Mouse (Mus musculus) embryonic facial prominence, embryonic 13.5 days (tissue): ENCODE measurements around the gene Fbll1. TPM values are rescaled to one million over a fixed set of nuclear protein-coding genes. Genes with fewer than 3 reads are reported as not detected.
A peak's percentile ranks its signal among the peaks of the same experiment; 100 is the strongest.

Experiments used
- ATAC-seq: fragments of 200-750 bp; cut with Nextera tagmentation; 2 replicates; pipeline ENCODE4 v1.8.0; 2017; ENCODE audit warnings: low read depth; ENCODE audit not compliant: insufficient number of reproducible peaks, insufficient read depth, low FRiP score, low TSS enrichment
- H3K27ac ChIP-seq: fragments of 300-500 bp; sonication (generic); 2 replicates; pipeline ENCODE4 v1.5.1; 2015; ENCODE audit warnings: moderate library complexity, mild to moderate bottlenecking, inconsistent platforms
- H3K27me3 ChIP-seq: fragments of 300-500 bp; sonication (generic); 2 replicates; pipeline ENCODE4 v1.6.1; 2015; ENCODE audit warnings: mild to moderate bottlenecking, inconsistent platforms
- H3K36me3 ChIP-seq: fragments of 300-500 bp; sonication (generic); 2 replicates; pipeline ENCODE4 v1.6.1; 2015; ENCODE audit warnings: mild to moderate bottlenecking, inconsistent platforms
- H3K4me1 ChIP-seq: fragments of 300-500 bp; sonication (generic); 2 replicates; pipeline ENCODE4 v1.6.1; 2015; ENCODE audit warnings: inconsistent platforms
- H3K4me2 ChIP-seq: fragments of 300-500 bp; sonication (generic); 2 replicates; pipeline ENCODE4 v1.6.1; 2015; ENCODE audit warnings: moderate library complexity, mild to moderate bottlenecking, inconsistent platforms
- H3K4me3 ChIP-seq: fragments of 300-500 bp; sonication (generic); 2 replicates; pipeline ENCODE4 v1.5.1; 2015; ENCODE audit warnings: mild to moderate bottlenecking, inconsistent platforms
- H3K9ac ChIP-seq: fragments of 300-500 bp; sonication (generic); 2 replicates; pipeline ENCODE4 v1.6.1; 2015; ENCODE audit warnings: mild to moderate bottlenecking, inconsistent platforms
- H3K9me3 ChIP-seq: fragments of 300-500 bp; sonication (generic); 2 replicates; pipeline ENCODE4 v1.6.1; 2016; ENCODE audit warnings: inconsistent platforms
- WGBS: fragments of 180-500 bp; shearing (Covaris S2); methylation state at CpG from one replicate; pipeline ENCODE4 v1.1.7; 2015; ENCODE audit warnings: mixed read lengths; 5-methylcytosine and 5-hydroxymethylcytosine counted together
- microRNA counts: library from miRNA; unstranded; fragments of <30 nt; microRNA quantifications from one replicate; lab custom pipeline; 2016
- microRNA-seq: library from miRNA; unstranded; fragments of <30 nt; microRNA quantifications from one replicate; pipeline ENCODE4, GENCODE M21; 2016
- polyA plus RNA-seq: library from polyadenylated mRNA; unstranded; fragments of >200 nt; fragmentation: Nextera tagmentation; extraction: Ambion mirVana; gene quantifications from 2 replicates; pipeline ENCODE4 v1.2.1, GENCODE M21; 2015

Fbll1 gene
- polyA plus RNA-seq, 1 experiment from 2014 or later = 0.22 TPM

DNA sequence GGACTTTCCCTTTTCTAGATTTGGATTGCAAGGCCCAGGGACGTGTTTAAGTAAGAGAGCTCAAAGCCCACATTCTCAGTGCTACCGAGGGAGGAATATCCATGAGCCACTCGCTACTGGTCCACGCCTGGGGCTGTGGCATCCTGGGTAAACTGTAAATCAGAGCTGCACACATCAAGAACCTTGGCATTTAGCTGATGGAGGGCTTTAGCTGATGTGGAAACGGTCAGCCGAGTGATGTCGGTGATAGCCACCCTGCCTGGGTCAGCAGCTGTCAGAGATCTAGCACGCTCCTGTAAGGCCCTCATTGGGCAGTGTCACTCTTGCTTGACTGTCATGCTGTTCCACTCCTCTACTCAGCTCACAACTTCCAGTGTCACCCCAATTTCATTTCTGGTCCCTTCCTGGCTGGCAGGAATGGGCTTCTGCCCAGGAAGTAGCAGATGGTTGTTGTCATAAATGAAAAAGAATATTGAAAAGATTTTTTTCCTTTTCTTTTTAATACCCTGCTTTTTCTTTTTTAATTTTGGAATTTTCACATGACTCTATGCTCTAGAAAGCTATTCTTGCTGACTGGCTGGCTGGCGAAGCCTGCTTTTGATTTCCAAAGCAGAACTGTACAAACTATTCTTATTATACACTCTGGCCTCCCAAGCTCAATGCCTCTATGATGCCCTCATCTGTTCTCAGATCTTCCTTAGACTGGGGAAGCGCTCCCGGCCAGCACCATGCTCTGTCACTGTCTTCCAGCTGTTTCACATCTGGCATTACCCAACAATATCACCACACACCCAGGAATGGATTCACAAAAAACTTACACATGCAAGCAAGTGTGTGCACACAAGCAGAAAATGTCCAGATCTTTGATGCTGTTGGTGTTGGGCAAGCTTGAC is 42.0 kb downstream of the Fbll1 start:
- WGBS = 75% methylated on average over 11 of the region's 11 CpGs
- Histone ChIP-seq H3K4me1 (0 out of 2 replicates have a peak, but pooled peaks cover 7% of the 10 kb centered on the region), H3K36me3 (no peaks in the 10 kb centered on the region), H3K4me2 (no peak overlapping the region), H3K27ac (no peak overlapping the region), H3K9ac (no peak overlapping the region), H3K4me3 (no peak overlapping the region), H3K27me3 (no peaks in the 10 kb centered on the region), H3K9me3 (no peaks in the 10 kb centered on the region)
- no peak for ATAC-seq

DNA sequence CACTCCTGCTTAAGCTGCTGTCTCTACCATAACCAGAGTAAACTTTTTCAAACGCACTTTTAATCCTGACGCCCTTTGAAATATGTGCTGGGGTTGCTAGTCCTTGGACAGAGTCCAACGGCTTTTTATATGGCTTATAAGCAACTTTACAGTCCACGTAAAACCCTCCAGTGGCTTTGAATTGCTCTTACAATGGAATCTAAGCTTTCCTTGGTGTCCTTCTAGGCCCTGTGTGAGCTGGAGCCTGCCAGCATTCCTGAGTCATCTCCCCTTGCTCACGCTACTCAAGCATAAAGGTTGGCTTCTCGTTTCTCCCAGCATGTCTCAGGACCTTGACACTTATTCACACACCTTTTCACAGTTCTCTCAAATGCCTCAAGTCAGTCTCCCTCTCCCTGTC is 43.1 kb downstream of the Fbll1 start:
- no peak overlapping the region for H3K4me3 ChIP-seq
- no peak overlapping the region for H3K9ac ChIP-seq
- ATAC-seq = no peak
- H3K27ac ChIP-seq = no peak overlapping the region
- H3K27me3 ChIP-seq = no peaks in the 10 kb centered on the region
- H3K4me1 ChIP-seq = 0 out of 2 replicates have a peak, but pooled peaks cover 7% of the 10 kb centered on the region
- H3K9me3 ChIP-seq = no peaks in the 10 kb centered on the region
- WGBS = 60% methylated on average over 6 of the region's 6 CpGs
- no peaks in the 10 kb centered on the region for H3K36me3 ChIP-seq
- H3K4me2 ChIP-seq = no peak overlapping the region

DNA sequence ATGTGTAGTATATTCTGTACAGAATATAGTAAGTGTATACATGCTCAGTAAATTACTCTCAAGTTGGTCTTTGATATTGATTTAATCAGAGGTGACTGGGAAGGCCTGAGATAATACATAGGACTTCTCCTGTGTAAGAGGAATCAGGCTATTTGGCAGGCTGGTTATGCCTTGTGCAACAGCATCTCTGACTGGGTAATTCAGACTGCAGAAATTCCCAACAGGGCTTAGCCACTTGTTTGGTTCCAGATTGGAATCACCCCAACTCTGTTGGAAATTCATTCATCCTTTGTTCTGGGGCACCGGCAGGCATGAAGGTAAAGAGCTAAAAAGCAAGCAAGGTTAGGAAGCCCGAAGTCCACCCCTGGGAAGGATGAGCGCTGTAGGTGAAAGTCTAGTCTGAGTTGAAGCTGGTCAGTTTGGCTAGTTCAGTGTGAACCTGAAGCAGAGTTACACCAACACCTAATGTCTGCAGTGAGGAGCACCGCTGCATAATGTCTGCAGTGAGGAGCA is 43.7 kb downstream of the Fbll1 start:
- no peaks in the 10 kb centered on the region for H3K9me3 ChIP-seq
- H3K36me3 ChIP-seq = no peaks in the 10 kb centered on the region
- no peak overlapping the region for H3K4me3 ChIP-seq
- H3K4me1 ChIP-seq = 0 out of 2 replicates have a peak, but pooled peaks cover 7% of the 10 kb centered on the region
- WGBS = 85% methylated on average over 4 of the region's 4 CpGs
- H3K27me3 ChIP-seq = no peaks in the 10 kb centered on the region
- no peak overlapping the region for H3K27ac ChIP-seq
- no peak overlapping the region for H3K4me2 ChIP-seq
- no peak for ATAC-seq
- no peak overlapping the region for H3K9ac ChIP-seq

DNA sequence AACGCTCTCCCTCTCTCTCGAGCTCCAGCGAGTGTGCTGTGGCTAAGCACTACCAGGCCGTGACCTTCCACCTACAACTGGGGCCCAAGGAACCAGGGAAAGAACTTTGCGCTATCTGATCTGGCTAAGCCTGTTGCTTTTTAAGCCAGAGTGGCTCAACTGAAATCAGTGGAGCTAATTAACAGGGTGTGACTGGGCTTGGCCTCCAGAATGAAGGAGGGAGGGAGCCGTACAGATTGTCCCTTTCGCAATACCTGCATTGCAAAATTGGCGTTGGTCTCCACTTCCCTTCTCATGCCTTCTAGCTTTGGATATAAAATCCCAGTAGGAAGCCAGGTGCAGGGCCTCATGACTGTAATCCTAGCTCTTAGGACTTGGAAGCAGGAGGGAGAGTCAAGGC is 48.1 kb downstream of the Fbll1 start:
- no peaks in the 10 kb centered on the region for H3K27me3 ChIP-seq
- 48% methylated on average over 8 of the region's 8 CpGs for WGBS
- H3K4me3 ChIP-seq = no peak overlapping the region
- H3K36me3 ChIP-seq = no peaks in the 10 kb centered on the region
- no peak overlapping the region for H3K4me2 ChIP-seq
- no peak overlapping the region for H3K9ac ChIP-seq
- no peaks in the 10 kb centered on the region for H3K9me3 ChIP-seq
- 0 out of 2 replicates have a peak, but pooled peaks cover 2% of the 10 kb centered on the region for H3K4me1 ChIP-seq
- no peak for ATAC-seq
- H3K27ac ChIP-seq = no peak overlapping the region

MicroRNAs encoded within 50 kb of the gene (microRNA counts, 519-probe panel; counts per million panel counts)
- 4,738 counts per million, percentile 93 among the panel's probes with 10 or more counts for microRNA mmu-miR-103 (lab: Ali Mortazavi, UCI)

Small RNA genes within 50 kb of the gene (microRNA-seq; reads per million reads assigned to microRNA genes)
- 4.6 reads per million, percentile 17 among the genes with 10 or more reads in this experiment for gene Mir103-1

Other genes with a start within 250 kb of the Fbll1 start
- 15.1 and 17.4 TPM in 2 replicates for gene Pank3, start 29.4 kb downstream of the Fbll1 start, polyA plus RNA-seq
- gene Rars, start 35.6 kb upstream of the Fbll1 start, polyA plus RNA-seq = 79.3 and 81.0 TPM in 2 replicates
- gene Wwc1, start 181.6 kb upstream of the Fbll1 start, polyA plus RNA-seq = 3.5 and 4.8 TPM in 2 replicates